Comparison of ENCODE assay signal across 27 mouse cellular contexts in the genomic region with DNA sequence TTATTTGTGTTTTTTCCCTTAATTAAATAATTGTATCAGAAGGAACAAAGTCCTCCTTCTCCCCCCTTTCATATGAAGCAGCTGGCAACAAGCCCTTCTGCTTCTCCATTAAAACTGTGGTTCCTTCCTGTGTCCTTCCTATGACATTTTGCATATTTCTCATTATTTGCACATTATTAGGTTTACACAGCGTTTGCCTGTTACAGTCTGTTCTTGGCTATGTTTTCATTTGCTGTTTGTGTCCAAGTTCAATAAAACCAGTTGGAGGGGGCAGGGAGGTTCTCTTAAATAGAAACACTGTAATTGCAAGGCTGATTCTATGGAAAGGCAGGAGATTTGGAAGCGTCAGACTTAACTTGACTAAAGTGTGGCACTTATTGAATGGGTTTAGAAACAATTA. TPM values are rescaled to one million over a fixed set of nuclear protein-coding genes. Genes with fewer than 3 reads are reported as not detected.
A peak's percentile ranks its signal among the peaks of the same experiment; 100 is the strongest.
DNase-seq lines count a peak whose midpoint lies in the region; ATAC-seq and TF ChIP-seq lines count a peak whose summit lies in the region.
"Had no signal": no experiment of that assay in that cellular context is flagged by ENCODE, and none has a peak within 500 bp of the region (broad histone marks: within the 10 kb centered on the region; RNA-seq: fewer than 3 reads in every experiment).

No protein-coding gene starts in this region.

- H3K36me3 ChIP-seq in kidney, adult 2 months (ENCODE audit: control insufficient read depth, insufficient read depth, low read length): no peaks in the 10 kb centered on the region
- H3K36me3 ChIP-seq in kidney, embryonic 14.5 days (ENCODE audit: control insufficient read depth, insufficient read depth, low read length): no peaks in the 10 kb centered on the region
- no peaks in the 10 kb centered on the region for H3K36me3 ChIP-seq in liver, postnatal 0 days (replicated peaks; ENCODE audit: insufficient read depth, low read length)
- H3K36me3 ChIP-seq: embryonic facial prominence, embryonic 10.5 days; embryonic facial prominence, embryonic 13.5 days; forebrain, embryonic 12.5 days; forebrain, embryonic 15.5 days; heart, embryonic 12.5 days; heart, embryonic 15.5 days; hindbrain, embryonic 10.5 days; hindbrain, embryonic 13.5 days had no signal

- TF ChIP-seq EP300 in liver, postnatal 0 days (IDR thresholded peaks at IDR 0.05; ENCODE audit: low read depth): no peak

- H3K9ac ChIP-seq in kidney, embryonic 14.5 days (ENCODE audit: low read depth, low read length): no peak overlapping the region
- H3K9ac ChIP-seq in liver, postnatal 0 days (replicated peaks): no peak overlapping the region
- H3K9ac ChIP-seq: embryonic facial prominence, embryonic 13.5 days; forebrain, embryonic 12.5 days; forebrain, embryonic 15.5 days; heart, embryonic 12.5 days; heart, embryonic 15.5 days; hindbrain, embryonic 13.5 days had no signal

- ATAC-seq in kidney, embryonic 14.5 days (ENCODE audit: low FRiP score, low TSS enrichment): no peak
- peak; percentile 36; the same call in 1 of the 2 replicates for ATAC-seq in liver, postnatal 0 days
- ATAC-seq: activated CD4-positive, CD25-positive, alpha-beta regulatory T cell, adult 4 months; forebrain, embryonic 15.5 days had no signal

- no peak for TF ChIP-seq CTCF in kidney, adult 2 months (conservative IDR thresholded peaks at IDR 0.05; ENCODE audit: insufficient read depth, insufficient read length, low read depth, low read length)
- TF ChIP-seq CTCF in liver, postnatal 0 days (IDR thresholded peaks at IDR 0.05; ENCODE audit: low read depth): no peak

- 60% methylated on average over 2 of the region's 2 CpGs for WGBS in kidney, adult 2 months
- WGBS in kidney, embryonic 14.5 days: 77% methylated on average over 2 of the region's 2 CpGs
- WGBS in liver, postnatal 0 days (ENCODE audit: insufficient replicate concordance): 61% methylated on average over 2 of the region's 2 CpGs

- no peak overlapping the region for H3K4me3 ChIP-seq in kidney, adult 2 months (ENCODE audit: insufficient read depth, low read depth, low read length)
- no peak overlapping the region for H3K4me3 ChIP-seq in kidney, embryonic 14.5 days (ENCODE audit: low read length)
- no peak overlapping the region for H3K4me3 ChIP-seq in liver, postnatal 0 days (ENCODE audit: low read depth, low read length)
- H3K4me3 ChIP-seq: embryonic facial prominence, embryonic 10.5 days; embryonic facial prominence, embryonic 13.5 days; erythroblast, embryonic 14.5 days; forebrain, embryonic 12.5 days; forebrain, embryonic 15.5 days; heart, embryonic 12.5 days; heart, embryonic 15.5 days; hindbrain, embryonic 10.5 days; hindbrain, embryonic 13.5 days had no signal

- no peaks in the 10 kb centered on the region for H3K27me3 ChIP-seq in kidney, adult 2 months (replicated peaks; ENCODE audit: control insufficient read depth, insufficient read depth, low read length)
- H3K27me3 ChIP-seq in kidney, embryonic 14.5 days (ENCODE audit: control insufficient read depth, insufficient read depth, low read length): no peaks in the 10 kb centered on the region
- no peaks in the 10 kb centered on the region for H3K27me3 ChIP-seq in liver, postnatal 0 days (ENCODE audit: insufficient read depth, low read length)
- H3K27me3 ChIP-seq: embryonic facial prominence, embryonic 13.5 days; forebrain, embryonic 12.5 days; forebrain, embryonic 15.5 days; heart, embryonic 12.5 days; heart, embryonic 15.5 days; hindbrain, embryonic 13.5 days had no signal

- DNase-seq in kidney, adult 2 months: peak; percentile 49
- DNase-seq in kidney, adult 8-10 months: no peak
- peak; percentile 35 for DNase-seq in kidney, postnatal 10 days
- no peak for DNase-seq in liver, postnatal 0 days
- DNase-seq in liver: no peak
- DNase-seq: adrenal gland, adult 8-10 months; adrenal gland, postnatal 25 days; cerebellum, adult 11-12 months; cerebellum, adult 8-10 months; cerebellum, postnatal 10 days; cerebellum, postnatal 36 days; embryo, embryonic 11 days; gastrocnemius, postnatal 25 days; heart, adult 18-20 months; heart, postnatal 10 days; heart, postnatal 36 days had no signal

- H3K4me2 ChIP-seq in kidney, embryonic 14.5 days (replicated peaks; ENCODE audit: low read depth, low read length): no peak overlapping the region
- H3K4me2 ChIP-seq in liver, postnatal 0 days (ENCODE audit: low read depth, low read length): no peak overlapping the region
- H3K4me2 ChIP-seq: embryonic facial prominence, embryonic 13.5 days; forebrain, embryonic 12.5 days; forebrain, embryonic 15.5 days; heart, embryonic 12.5 days; heart, embryonic 15.5 days; hindbrain, embryonic 13.5 days had no signal

- TF ChIP-seq POLR2A in kidney, adult 2 months (IDR thresholded peaks at IDR 0.05; ENCODE audit: low read depth, low read length): no peak

- H3K27ac ChIP-seq in kidney, adult 2 months (ENCODE audit: insufficient read depth, low read depth, low read length): no peak overlapping the region
- no peak overlapping the region for H3K27ac ChIP-seq in kidney, embryonic 14.5 days (ENCODE audit: low read depth, low read length)
- H3K27ac ChIP-seq in liver, postnatal 0 days (ENCODE audit: low read depth): no peak overlapping the region
- H3K27ac ChIP-seq: embryonic facial prominence, embryonic 10.5 days; embryonic facial prominence, embryonic 13.5 days; forebrain, embryonic 12.5 days; forebrain, embryonic 15.5 days; heart, embryonic 15.5 days; hindbrain, embryonic 10.5 days; hindbrain, embryonic 13.5 days had no signal

- no peaks in the 10 kb centered on the region for H3K4me1 ChIP-seq in kidney, adult 2 months (ENCODE audit: control insufficient read depth, insufficient read depth, low read length)
- no peaks in the 10 kb centered on the region for H3K4me1 ChIP-seq in kidney, embryonic 14.5 days (ENCODE audit: control insufficient read depth, insufficient read depth, low read length)
- H3K4me1 ChIP-seq in liver, postnatal 0 days (ENCODE audit: insufficient read depth): no peaks in the 10 kb centered on the region
- H3K4me1 ChIP-seq: forebrain, embryonic 12.5 days; heart, embryonic 12.5 days; heart, embryonic 15.5 days; hindbrain, embryonic 10.5 days had no signal

- H3K9me3 ChIP-seq in kidney, embryonic 14.5 days (ENCODE audit: control insufficient read depth, low read length): no peaks in the 10 kb centered on the region
- H3K9me3 ChIP-seq in liver, postnatal 0 days (ENCODE audit: low read length): no peaks in the 10 kb centered on the region
- H3K9me3 ChIP-seq: embryonic facial prominence, embryonic 10.5 days; embryonic facial prominence, embryonic 13.5 days; forebrain, embryonic 12.5 days; forebrain, embryonic 15.5 days; heart, embryonic 12.5 days; heart, embryonic 15.5 days; hindbrain, embryonic 10.5 days; hindbrain, embryonic 13.5 days had no signal

RNA-seq across cellular contexts. Expression of gene Ano6, which starts 46.8 kb away (rescaled TPM):
- 40.3 and 47.0 TPM in 2 replicates for polyA plus RNA-seq in kidney, adult 2 months (2012; rRNA removed)
- 34.1 and 54.3 TPM in 2 replicates for polyA plus RNA-seq in kidney, embryonic 14.5 days (2014; fragmentation: Nextera tagmentation; extraction: Ambion mirVana)
- 6.0 and 6.9 TPM in 2 replicates for polyA plus RNA-seq in liver, postnatal 0 days (2015; fragmentation: Nextera tagmentation; extraction: Ambion mirVana)

Comparison
In these comparisons a context has a peak if more than half of its experiments do, and no peak if none do; other contexts are left out.
1. DNase-seq: peak in kidney, adult 2 months (single experiment) and kidney, postnatal 10 days (single experiment); none in kidney, adult 8-10 months (0 of 2), liver, postnatal 0 days (single experiment) and liver (single experiment).